Mouse (Mus musculus): ENCODE data around the gene Frmd3. TPM values are rescaled to one million over a fixed set of nuclear protein-coding genes. Genes with fewer than 3 reads are reported as not detected.
"Not testable (repeated sequence)": the region's sequence is repeated elsewhere in the genome, so short reads cannot be mapped to it uniquely, and the experiment has no call there.

The Frmd3 gene
- polyA plus RNA-seq, 1 experiment, result not detected

GRCm38 (mm10) chr4:74110816-74111215, 97.6 kb downstream of the Frmd3 start:
- H3K27ac ChIP-seq (ENCODE audit: insufficient read depth, low read depth, low read length), result no peak overlapping the region
- TF ChIP-seq CTCF (IDR thresholded peaks at IDR 0.05; ENCODE audit: insufficient read depth, low read depth, low read length) (no peak), POLR2A (IDR thresholded peaks at IDR 0.05; ENCODE audit: insufficient read depth, low read depth, low read length) (no peak)
- H3K4me3 ChIP-seq (ENCODE audit: insufficient read depth, low read depth, low read length), result no peak overlapping the region
- WGBS, result 73% methylated on average over 3 of the region's 3 CpGs
- H3K4me1 ChIP-seq (ENCODE audit: control insufficient read depth, insufficient read depth, low read length), result no peaks in the 10 kb centered on the region

GRCm38 (mm10) chr4:74191528-74191927, 178.3 kb downstream of the Frmd3 start:
- no peak overlapping the region for H3K4me3 ChIP-seq (ENCODE audit: insufficient read depth, low read depth, low read length)
- H3K4me1 ChIP-seq (ENCODE audit: control insufficient read depth, insufficient read depth, low read length), result no peaks in the 10 kb centered on the region
- no peak for TF ChIP-seq POLR2A (IDR thresholded peaks at IDR 0.05; ENCODE audit: insufficient read depth, low read depth, low read length)
- TF ChIP-seq CTCF (IDR thresholded peaks at IDR 0.05; ENCODE audit: insufficient read depth, low read depth, low read length), result no peak
- H3K27ac ChIP-seq (ENCODE audit: insufficient read depth, low read depth, low read length), result no peak overlapping the region

GRCm38 (mm10) chr4:74201281-74201811, 188.1 kb downstream of the Frmd3 start:
- H3K4me1 ChIP-seq (ENCODE audit: control insufficient read depth, insufficient read depth, low read length), result no peaks in the 10 kb centered on the region
- H3K4me3 ChIP-seq (ENCODE audit: insufficient read depth, low read depth, low read length), result no peak overlapping the region
- H3K27ac ChIP-seq (ENCODE audit: insufficient read depth, low read depth, low read length), result no peak overlapping the region
- TF ChIP-seq CTCF (IDR thresholded peaks at IDR 0.05; ENCODE audit: insufficient read depth, low read depth, low read length) (no peak), POLR2A (IDR thresholded peaks at IDR 0.05; ENCODE audit: insufficient read depth, low read depth, low read length) (no peak)

GRCm38 (mm10) chr4:74221780-74222179, 208.5 kb downstream of the Frmd3 start:
- not testable (repeated sequence) for H3K4me1 ChIP-seq (ENCODE audit: control insufficient read depth, insufficient read depth, low read length); H3K4me3 ChIP-seq (ENCODE audit: insufficient read depth, low read depth, low read length); H3K27ac ChIP-seq (ENCODE audit: insufficient read depth, low read depth, low read length)
- WGBS, result 100% methylated on average over 1 of the region's 1 CpGs

GRCm38 (mm10) chr4:74222360-74222759, 209.1 kb downstream of the Frmd3 start:
- Histone ChIP-seq H3K27ac (ENCODE audit: insufficient read depth, low read depth, low read length) (no peak overlapping the region), H3K4me1 (ENCODE audit: control insufficient read depth, insufficient read depth, low read length) (no peaks in the 10 kb centered on the region), H3K4me3 (ENCODE audit: insufficient read depth, low read depth, low read length) (no peak overlapping the region)
- WGBS, result 26% methylated on average over 3 of the region's 3 CpGs
- TF ChIP-seq POLR2A (IDR thresholded peaks at IDR 0.05; ENCODE audit: insufficient read depth, low read depth, low read length) (no peak), CTCF (IDR thresholded peaks at IDR 0.05; ENCODE audit: insufficient read depth, low read depth, low read length) (no peak)

GRCm38 (mm10) chr4:74224210-74224609, 211.0 kb downstream of the Frmd3 start:
- Histone ChIP-seq H3K27ac (ENCODE audit: insufficient read depth, low read depth, low read length) (no peak overlapping the region), H3K4me1 (ENCODE audit: control insufficient read depth, insufficient read depth, low read length) (no peaks in the 10 kb centered on the region), H3K4me3 (ENCODE audit: insufficient read depth, low read depth, low read length) (no peak overlapping the region)
- WGBS, result 45% methylated on average over 2 of the region's 2 CpGs
- TF ChIP-seq CTCF (IDR thresholded peaks at IDR 0.05; ENCODE audit: insufficient read depth, low read depth, low read length), result no peak
- no peak for TF ChIP-seq POLR2A (IDR thresholded peaks at IDR 0.05; ENCODE audit: insufficient read depth, low read depth, low read length)

GRCm38 (mm10) chr4:74230994-74231393, 217.8 kb downstream of the Frmd3 start:
- WGBS, result 84% methylated on average over 4 of the region's 4 CpGs
- TF ChIP-seq CTCF (IDR thresholded peaks at IDR 0.05; ENCODE audit: insufficient read depth, low read depth, low read length) (no peak), POLR2A (IDR thresholded peaks at IDR 0.05; ENCODE audit: insufficient read depth, low read depth, low read length) (no peak)
- Histone ChIP-seq H3K27ac (ENCODE audit: insufficient read depth, low read depth, low read length) (no peak overlapping the region), H3K4me3 (ENCODE audit: insufficient read depth, low read depth, low read length) (no peak overlapping the region), H3K4me1 (ENCODE audit: control insufficient read depth, insufficient read depth, low read length) (no peaks in the 10 kb centered on the region)

GRCm38 (mm10) chr4:74231405-74231804, 218.2 kb downstream of the Frmd3 start:
- Histone ChIP-seq H3K4me3 (ENCODE audit: insufficient read depth, low read depth, low read length) (no peak overlapping the region), H3K27ac (ENCODE audit: insufficient read depth, low read depth, low read length) (no peak overlapping the region), H3K4me1 (ENCODE audit: control insufficient read depth, insufficient read depth, low read length) (no peaks in the 10 kb centered on the region)
- WGBS, result 68% methylated on average over 5 of the region's 5 CpGs
- TF ChIP-seq CTCF (IDR thresholded peaks at IDR 0.05; ENCODE audit: insufficient read depth, low read depth, low read length) (peak; percentile 43; the same call in 1 of the 2 replicates), POLR2A (IDR thresholded peaks at IDR 0.05; ENCODE audit: insufficient read depth, low read depth, low read length) (no peak)

- H3K4me1 ChIP-seq (ENCODE audit: control insufficient read depth, insufficient read depth, low read length), result no peaks in the 10 kb centered on the region
- WGBS, result 87% methylated on average over 3 of the region's 3 CpGs
These were observed 220.3 kb downstream of the Frmd3 start for GRCm38 (mm10) chr4:74233534-74233933.

GRCm38 (mm10) chr4:74242176-74242575, 228.9 kb downstream of the Frmd3 start, which contains the start of gene Kdm4c:
Gene Kdm4c, plus strand, starts transcription at chr4:74242497.
- WGBS, result 74% methylated on average over 1 of the region's 1 CpGs
- TF ChIP-seq POLR2A (IDR thresholded peaks at IDR 0.05; ENCODE audit: insufficient read depth, low read depth, low read length) (no peak), CTCF (IDR thresholded peaks at IDR 0.05; ENCODE audit: insufficient read depth, low read depth, low read length) (no peak)

More at GRCm38 (mm10) chr4:74233534-74233933, 220.3 kb downstream of the Frmd3 start:
- TF ChIP-seq POLR2A (IDR thresholded peaks at IDR 0.05; ENCODE audit: insufficient read depth, low read depth, low read length) (no peak), CTCF (IDR thresholded peaks at IDR 0.05; ENCODE audit: insufficient read depth, low read depth, low read length) (no peak)
- H3K4me3 ChIP-seq (ENCODE audit: insufficient read depth, low read depth, low read length), result no peak overlapping the region
- H3K27ac ChIP-seq (ENCODE audit: insufficient read depth, low read depth, low read length), result no peak overlapping the region

More at GRCm38 (mm10) chr4:74242176-74242575, 228.9 kb downstream of the Frmd3 start, which contains the start of gene Kdm4c:
- H3K27ac ChIP-seq (ENCODE audit: insufficient read depth, low read depth, low read length), result no peak within 1 kb of the TSS
- no peaks in the 10 kb centered on the region for H3K4me1 ChIP-seq (ENCODE audit: control insufficient read depth, insufficient read depth, low read length)
- H3K4me3 ChIP-seq (ENCODE audit: insufficient read depth, low read depth, low read length), result no peak within 1 kb of the TSS

Other genes starting within 250 kb of the Frmd3 start
- not detected in 2 replicates for gene Rasef, start 222.4 kb upstream of the Frmd3 start, polyA plus RNA-seq (2012; ENCODE audit: insufficient read depth, insufficient read length, low replicate concordance, missing spikeins)
- not detected in 2 replicates for gene Gm11758, start 137.2 kb upstream of the Frmd3 start, polyA plus RNA-seq (2012; ENCODE audit: insufficient read depth, insufficient read length, low replicate concordance, missing spikeins)
- not detected in 2 replicates for gene Gm11757, start 122.3 kb upstream of the Frmd3 start, polyA plus RNA-seq (2012; ENCODE audit: insufficient read depth, insufficient read length, low replicate concordance, missing spikeins)
- not detected in 2 replicates for gene Gm13871, start 107.5 kb upstream of the Frmd3 start, polyA plus RNA-seq (2012; ENCODE audit: insufficient read depth, insufficient read length, low replicate concordance, missing spikeins)
- not detected in 2 replicates for gene Gm11756, start 92.7 kb upstream of the Frmd3 start, polyA plus RNA-seq (2012; ENCODE audit: insufficient read depth, insufficient read length, low replicate concordance, missing spikeins)
- gene 2310002L09Rik, start 62.6 kb upstream of the Frmd3 start, polyA plus RNA-seq (2012; ENCODE audit: insufficient read depth, insufficient read length, low replicate concordance, missing spikeins), result not detected in 2 replicates
- not detected in 2 replicates for gene Kdm4c, start 229.1 kb downstream of the Frmd3 start, polyA plus RNA-seq (2012; ENCODE audit: insufficient read depth, insufficient read length, low replicate concordance, missing spikeins)